Mouse (Mus musculus): ENCODE results near the gene Kat2b. TPM values are rescaled to one million over a fixed set of nuclear protein-coding genes. Genes with fewer than 3 reads are reported as not detected.

Gene Kat2b
- polyA plus RNA-seq, 1 experiment from 2014 or later, result 5.8 TPM

DNA sequence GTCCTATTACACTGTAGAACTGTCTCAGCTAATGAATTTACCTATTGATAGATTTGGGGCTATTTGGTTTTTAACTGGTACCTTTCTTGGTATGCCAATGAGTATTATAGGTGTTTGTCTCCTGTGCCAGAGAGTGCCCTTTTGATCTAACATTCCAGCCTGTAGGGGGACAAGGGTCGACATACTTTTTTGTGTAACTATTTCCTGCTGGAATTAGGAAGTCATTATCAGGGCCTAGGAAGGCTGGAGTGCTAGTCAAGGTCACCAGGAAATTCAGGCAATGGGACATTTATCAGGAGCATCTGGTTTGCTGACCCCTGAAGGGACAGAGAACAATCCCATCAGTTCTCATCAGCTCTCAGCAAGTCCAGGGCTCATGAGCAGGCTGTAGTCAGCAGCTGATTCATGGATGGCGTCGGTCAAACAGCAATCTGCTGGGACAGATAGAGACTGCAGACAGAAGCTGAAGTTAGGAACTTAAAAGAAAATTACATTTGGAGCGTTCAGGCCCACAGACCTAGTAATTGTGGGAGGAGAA is 6.4 kb downstream of the Kat2b start:
- 56% methylated on average over 4 of the region's 4 CpGs for WGBS
- Histone ChIP-seq H3K4me2 (replicated peaks) (no peak overlapping the region), H3K4me1 (peaks cover 23% of the 10 kb centered on the region), H3K9ac (no peak overlapping the region), H3K4me3 (no peak overlapping the region), H3K36me3 (no peaks in the 10 kb centered on the region), H3K27ac (no peak overlapping the region), H3K27me3 (no peaks in the 10 kb centered on the region), H3K9me3 (no peaks in the 10 kb centered on the region)
- ATAC-seq (ENCODE audit: low FRiP score, low read depth), result no peak

DNA sequence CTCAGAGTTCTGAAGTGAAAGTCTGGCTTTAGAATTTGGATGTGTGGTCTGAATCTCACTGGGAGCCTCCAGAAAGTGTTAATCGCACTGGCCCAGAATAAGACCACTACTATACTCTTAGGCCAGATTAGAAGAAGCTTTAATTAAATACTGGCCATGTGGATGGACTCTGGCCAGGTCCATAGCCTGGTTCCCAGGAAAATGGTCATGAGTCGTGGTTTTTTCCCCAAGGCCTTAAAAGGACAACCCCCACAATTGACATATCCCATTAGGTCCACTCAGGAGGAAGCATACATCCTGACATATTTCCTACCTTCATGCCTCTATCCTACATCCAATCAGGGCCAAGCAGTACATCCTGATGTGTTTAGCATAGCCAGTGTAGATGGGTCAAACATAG is 10.5 kb downstream of the Kat2b start:
- Histone ChIP-seq H3K27me3 (no peaks in the 10 kb centered on the region), H3K4me1 (peaks cover 10% of the 10 kb centered on the region), H3K9ac (no peak overlapping the region), H3K4me2 (replicated peaks) (no peak overlapping the region), H3K36me3 (no peaks in the 10 kb centered on the region), H3K9me3 (no peaks in the 10 kb centered on the region), H3K4me3 (no peak overlapping the region), H3K27ac (no peak overlapping the region)
- 70% methylated on average over 2 of the region's 2 CpGs for WGBS
- ATAC-seq (ENCODE audit: low FRiP score, low read depth), result no peak

DNA sequence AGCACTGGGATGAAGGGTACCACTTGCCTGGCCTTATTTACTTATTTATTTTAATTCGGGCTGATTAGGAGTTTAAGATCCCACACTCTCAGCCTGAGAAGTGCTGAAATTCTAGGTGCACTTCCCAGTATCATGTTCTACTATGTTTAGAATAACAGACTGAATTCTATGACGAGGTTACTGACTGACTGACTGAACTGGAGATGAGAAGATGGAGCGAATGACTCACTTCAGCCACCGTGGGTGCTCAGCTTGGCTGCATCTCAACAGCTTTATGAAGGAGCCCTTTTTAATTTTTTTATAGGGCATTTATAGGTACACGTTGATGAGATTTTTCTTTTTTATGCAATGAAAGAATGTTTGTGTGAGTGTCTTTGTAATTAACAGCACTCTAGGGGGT is 11.1 kb downstream of the Kat2b start:
- WGBS, result 66% methylated on average over 5 of the region's 5 CpGs
- peaks cover 12% of the 10 kb centered on the region for H3K4me1 ChIP-seq
- no peak overlapping the region for H3K4me2 ChIP-seq (replicated peaks)
- ATAC-seq (ENCODE audit: low FRiP score, low read depth), result 0 out of 2 replicates have a peak, but pooled peaks have one; percentile 51
- no peaks in the 10 kb centered on the region for H3K27me3 ChIP-seq
- H3K9me3 ChIP-seq, result no peaks in the 10 kb centered on the region
- no peak overlapping the region for H3K4me3 ChIP-seq
- H3K36me3 ChIP-seq, result no peaks in the 10 kb centered on the region
- no peak overlapping the region for H3K9ac ChIP-seq
- no peak overlapping the region for H3K27ac ChIP-seq

DNA sequence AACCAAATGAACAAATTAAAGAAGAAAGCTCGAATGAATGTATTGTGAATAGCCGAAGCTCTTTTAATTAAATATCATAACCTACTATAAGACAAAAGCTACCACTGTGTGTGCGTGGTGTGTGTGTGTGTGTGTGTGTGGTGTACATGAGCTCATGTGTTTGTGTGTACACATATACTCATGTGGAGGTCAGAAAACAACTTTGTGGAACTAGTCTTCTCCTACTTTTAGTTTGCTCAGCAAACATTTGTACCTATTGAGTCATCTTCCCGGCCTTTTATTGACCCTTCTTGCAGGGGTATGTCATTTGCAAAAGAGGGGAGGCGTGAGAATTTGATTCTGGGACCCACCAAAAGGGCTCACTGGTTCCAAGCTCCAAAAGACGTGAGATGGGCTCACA is 11.6 kb downstream of the Kat2b start:
- H3K4me2 ChIP-seq (replicated peaks), result no peak overlapping the region
- H3K9ac ChIP-seq, result no peak overlapping the region
- no peak overlapping the region for H3K4me3 ChIP-seq
- WGBS, result 71% methylated on average over 6 of the region's 6 CpGs
- no peaks in the 10 kb centered on the region for H3K9me3 ChIP-seq
- H3K27me3 ChIP-seq, result no peaks in the 10 kb centered on the region
- no peaks in the 10 kb centered on the region for H3K36me3 ChIP-seq
- no peak for ATAC-seq (ENCODE audit: low FRiP score, low read depth)
- H3K4me1 ChIP-seq, result peaks cover 12% of the 10 kb centered on the region
- no peak overlapping the region for H3K27ac ChIP-seq

DNA sequence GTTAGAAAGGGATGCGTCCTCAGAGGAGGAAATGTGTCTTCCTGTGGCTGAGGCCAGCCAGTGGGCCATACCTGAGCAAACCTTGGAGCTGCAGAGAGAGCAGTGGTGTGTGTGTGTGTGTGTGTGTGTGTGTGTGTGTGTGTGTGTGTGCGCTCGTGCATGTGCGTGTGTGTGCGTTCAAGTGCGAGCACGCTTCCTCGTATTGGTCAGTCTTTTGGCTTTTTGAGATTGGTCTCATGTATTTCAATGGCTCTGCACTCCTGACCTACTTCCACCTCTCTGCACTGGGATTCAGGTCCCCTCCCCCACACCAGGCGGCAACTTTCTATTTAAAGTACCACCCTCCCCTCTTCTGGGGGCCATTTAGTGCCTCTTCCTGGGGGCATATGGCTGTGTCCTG is 12.1 kb downstream of the Kat2b start:
- H3K9ac ChIP-seq, result no peak overlapping the region
- 61% methylated on average over 9 of the region's 9 CpGs for whole genome bisulfite sequencing
- H3K36me3 ChIP-seq, result no peaks in the 10 kb centered on the region
- no peak overlapping the region for H3K4me3 ChIP-seq
- H3K27me3 ChIP-seq, result no peaks in the 10 kb centered on the region
- H3K4me2 ChIP-seq (replicated peaks), result no peak overlapping the region
- no peaks in the 10 kb centered on the region for H3K9me3 ChIP-seq
- H3K4me1 ChIP-seq, result peaks cover 12% of the 10 kb centered on the region
- H3K27ac ChIP-seq, result no peak overlapping the region
- ATAC-seq (ENCODE audit: low FRiP score, low read depth), result no peak

DNA sequence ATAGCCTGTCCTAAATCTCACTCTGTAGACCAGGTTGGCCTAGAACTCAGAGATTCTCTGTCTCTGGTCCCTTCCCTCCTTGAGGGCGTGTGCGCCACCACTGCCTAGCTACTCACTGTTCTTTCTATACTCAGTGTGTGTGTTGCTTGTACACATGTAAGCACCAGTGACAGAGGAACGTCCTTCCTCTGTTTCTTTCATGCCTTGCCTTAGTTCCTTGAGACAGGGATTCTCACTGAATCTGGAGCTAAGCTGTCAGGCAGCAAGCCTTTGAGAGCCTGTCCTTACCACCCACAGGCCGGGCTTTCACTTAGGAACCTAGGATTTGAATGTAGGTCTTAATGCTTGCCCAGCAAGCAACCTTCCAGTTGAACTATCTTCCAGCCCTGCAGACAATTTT is 13.0 kb downstream of the Kat2b start:
- Histone ChIP-seq H3K36me3 (no peaks in the 10 kb centered on the region), H3K4me3 (no peak overlapping the region), H3K27ac (no peak overlapping the region), H3K9me3 (no peaks in the 10 kb centered on the region), H3K4me1 (peaks cover 12% of the 10 kb centered on the region), H3K9ac (no peak overlapping the region), H3K27me3 (no peaks in the 10 kb centered on the region), H3K4me2 (replicated peaks) (no peak overlapping the region)
- no peak for ATAC-seq (ENCODE audit: low FRiP score, low read depth)
- 70% methylated on average over 4 of the region's 4 CpGs for WGBS

DNA sequence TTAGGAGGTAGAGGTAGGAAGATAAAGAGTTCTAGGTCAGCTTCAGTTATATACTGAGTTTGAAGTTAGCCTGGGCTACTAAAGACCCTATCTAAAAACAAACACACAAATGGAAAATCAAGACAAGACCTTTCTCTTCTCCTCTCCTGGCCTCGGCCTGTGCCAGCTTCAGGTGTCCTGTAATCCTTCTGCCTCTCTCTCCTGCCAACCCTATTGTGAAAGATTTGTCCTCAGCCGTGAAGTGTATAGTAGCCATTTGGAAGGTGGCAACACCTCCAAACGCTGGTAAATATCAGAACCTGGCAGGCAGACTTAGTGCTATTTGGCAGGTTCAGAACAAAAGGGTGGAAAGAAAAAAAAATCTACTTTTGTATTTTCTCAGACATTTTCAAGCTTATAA is 13.6 kb downstream of the Kat2b start:
- H3K27me3 ChIP-seq, result no peaks in the 10 kb centered on the region
- ATAC-seq (ENCODE audit: low FRiP score, low read depth), result no peak
- no peaks in the 10 kb centered on the region for H3K9me3 ChIP-seq
- H3K27ac ChIP-seq, result no peak overlapping the region
- peaks cover 12% of the 10 kb centered on the region for H3K4me1 ChIP-seq
- no peak overlapping the region for H3K9ac ChIP-seq
- no peaks in the 10 kb centered on the region for H3K36me3 ChIP-seq
- no peak overlapping the region for H3K4me2 ChIP-seq (replicated peaks)
- 66% methylated on average over 3 of the region's 3 CpGs for WGBS
- H3K4me3 ChIP-seq, result no peak overlapping the region

DNA sequence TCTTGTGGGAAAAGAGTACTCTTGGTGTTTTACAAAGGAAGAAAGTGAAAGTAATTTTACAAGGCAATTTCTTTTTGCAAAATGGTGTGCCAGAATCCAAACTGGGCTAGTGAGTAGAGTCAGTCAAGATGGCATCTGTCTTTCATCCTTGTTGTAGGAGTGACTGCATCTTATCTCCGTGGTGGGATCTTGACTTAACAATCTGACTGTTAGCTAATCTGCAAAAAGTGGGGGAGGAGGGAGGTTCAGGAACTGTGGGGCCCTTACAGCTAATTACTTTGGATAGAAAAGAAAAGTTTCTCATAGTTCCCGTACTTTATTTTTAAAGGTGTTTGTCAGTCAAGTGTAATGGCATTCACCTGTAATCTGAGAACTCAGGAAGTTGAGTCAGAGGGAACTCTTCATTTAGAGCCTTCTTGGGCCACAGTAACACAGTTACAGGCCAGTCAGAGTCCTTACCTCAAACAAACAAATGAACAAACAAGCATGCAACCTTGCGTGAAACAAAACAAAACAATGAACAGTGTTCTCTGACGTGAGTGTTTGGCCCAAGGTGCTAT is 15.4 kb downstream of the Kat2b start:
- Histone ChIP-seq H3K9ac (no peak overlapping the region), H3K27ac (no peak overlapping the region), H3K27me3 (no peaks in the 10 kb centered on the region), H3K9me3 (no peaks in the 10 kb centered on the region), H3K4me3 (no peak overlapping the region), H3K4me1 (peaks cover 17% of the 10 kb centered on the region), H3K36me3 (no peaks in the 10 kb centered on the region), H3K4me2 (replicated peaks) (no peak overlapping the region)
- ATAC-seq (ENCODE audit: low FRiP score, low read depth), result no peak
- 46% methylated on average over 4 of the region's 4 CpGs for WGBS

DNA sequence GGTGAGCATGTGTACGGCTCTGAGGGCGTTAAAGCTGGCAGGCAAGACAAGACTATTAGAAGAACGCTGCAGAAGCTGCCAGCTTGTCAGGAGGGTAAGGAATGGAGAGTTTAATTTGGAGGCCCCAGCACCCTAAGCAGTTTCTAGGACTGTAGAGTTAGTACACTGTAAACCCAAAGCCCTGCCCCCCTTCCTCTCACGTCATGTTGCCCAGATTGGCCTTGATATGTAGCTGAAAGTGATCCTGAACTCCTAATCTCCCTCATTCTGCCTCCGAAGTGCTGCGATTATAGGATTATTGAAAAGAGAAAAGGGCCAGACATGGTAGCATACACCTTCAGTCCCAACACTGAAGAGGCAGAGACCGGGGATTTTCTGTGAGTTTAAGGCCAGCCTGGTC is 16.1 kb downstream of the Kat2b start:
- 86% methylated on average over 7 of the region's 7 CpGs for WGBS
- peaks cover 24% of the 10 kb centered on the region for H3K4me1 ChIP-seq
- H3K36me3 ChIP-seq, result no peaks in the 10 kb centered on the region
- H3K27ac ChIP-seq, result no peak overlapping the region
- no peak for ATAC-seq (ENCODE audit: low FRiP score, low read depth)
- H3K9me3 ChIP-seq, result no peaks in the 10 kb centered on the region
- H3K4me2 ChIP-seq (replicated peaks), result no peak overlapping the region
- H3K27me3 ChIP-seq, result no peaks in the 10 kb centered on the region
- H3K4me3 ChIP-seq, result no peak overlapping the region
- no peak overlapping the region for H3K9ac ChIP-seq

DNA sequence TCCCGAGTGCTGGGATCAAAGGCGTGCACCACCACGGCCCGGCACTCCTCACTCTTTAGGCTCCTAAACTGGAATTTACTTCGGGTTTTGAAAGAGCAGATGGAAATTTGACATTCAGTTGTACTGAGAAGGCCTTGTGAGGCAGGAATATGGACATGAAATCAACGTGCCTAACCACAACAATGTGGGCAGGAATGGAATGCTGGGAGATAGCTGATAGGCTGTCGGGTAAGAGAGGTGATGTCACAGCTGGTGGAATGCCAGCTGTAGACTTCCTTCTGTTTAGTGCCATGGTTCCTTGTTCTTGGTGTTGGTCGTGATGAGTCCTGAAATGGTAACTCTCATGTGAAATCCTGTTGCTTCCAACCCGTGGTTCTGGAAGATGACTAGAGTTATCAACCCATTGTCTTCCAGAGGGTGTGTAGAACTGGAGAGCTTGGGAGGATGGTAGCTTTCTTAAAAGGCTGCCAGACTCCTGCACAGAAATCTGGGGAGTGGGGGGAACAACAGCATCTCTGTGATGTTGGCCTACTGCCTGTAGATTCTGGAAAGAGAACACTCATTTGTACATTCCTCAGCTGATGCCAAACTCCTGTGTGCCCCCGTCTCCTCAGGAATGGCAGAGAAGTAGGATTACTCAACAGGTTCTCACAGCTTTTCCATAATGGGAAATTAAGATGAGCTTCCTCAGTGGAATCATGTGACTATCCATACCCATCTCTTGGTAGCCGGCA is 17.4 kb downstream of the Kat2b start:
- Histone ChIP-seq H3K36me3 (no peaks in the 10 kb centered on the region), H3K4me1 (peaks cover 21% of the 10 kb centered on the region), H3K27ac (no peak overlapping the region), H3K4me2 (replicated peaks) (no peak overlapping the region), H3K9ac (no peak overlapping the region), H3K27me3 (no peaks in the 10 kb centered on the region), H3K9me3 (no peaks in the 10 kb centered on the region), H3K4me3 (no peak overlapping the region)
- 85% methylated on average over 11 of the region's 11 CpGs for WGBS
- no peak for ATAC-seq (ENCODE audit: low FRiP score, low read depth)

DNA sequence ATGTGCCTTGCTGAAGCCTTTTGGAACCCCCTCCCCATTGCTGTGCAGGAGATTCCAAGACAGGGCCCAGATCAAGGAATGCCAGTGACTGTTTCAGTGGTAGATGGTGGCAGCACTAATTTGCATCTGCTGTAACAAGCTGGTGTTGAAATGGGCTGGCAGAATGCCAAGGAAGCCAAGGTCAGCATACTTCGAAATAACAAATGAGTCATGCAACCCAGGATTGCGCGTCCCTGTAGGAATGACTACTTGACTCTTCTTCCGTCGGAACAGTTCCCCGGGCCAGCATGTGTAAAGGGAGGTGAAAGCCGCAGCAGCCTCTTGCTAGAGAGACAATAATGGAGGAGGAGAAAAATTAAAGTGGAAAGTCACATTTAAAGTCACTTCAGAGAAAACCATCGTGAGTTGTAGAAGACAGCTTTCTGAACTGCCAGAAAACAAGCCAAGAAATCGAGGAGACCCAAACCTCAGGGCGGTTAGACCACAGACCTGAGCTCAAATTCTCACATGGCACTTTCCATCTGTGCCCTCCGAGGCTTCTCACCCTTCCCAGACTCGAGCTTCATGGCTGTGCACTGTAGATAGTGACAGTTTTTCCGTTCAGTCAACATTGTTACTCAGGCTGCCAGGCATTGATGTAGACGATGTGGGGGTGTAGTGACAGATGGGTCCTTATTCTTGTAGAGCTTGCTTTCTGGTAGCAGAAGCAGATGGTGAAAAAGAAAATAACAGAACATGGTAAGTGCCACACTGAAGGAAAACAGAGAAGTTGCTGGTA is 20.6 kb downstream of the Kat2b start:
- Histone ChIP-seq H3K4me1 (peaks cover 17% of the 10 kb centered on the region), H3K4me3 (no peak overlapping the region), H3K36me3 (no peaks in the 10 kb centered on the region), H3K27me3 (no peaks in the 10 kb centered on the region), H3K4me2 (replicated peaks) (no peak overlapping the region), H3K9me3 (no peaks in the 10 kb centered on the region), H3K27ac (no peak overlapping the region), H3K9ac (no peak overlapping the region)
- WGBS, result 62% methylated on average over 14 of the region's 14 CpGs
- 0 out of 2 replicates have a peak, but pooled peaks have one; percentile 24 for ATAC-seq (ENCODE audit: low FRiP score, low read depth)

DNA sequence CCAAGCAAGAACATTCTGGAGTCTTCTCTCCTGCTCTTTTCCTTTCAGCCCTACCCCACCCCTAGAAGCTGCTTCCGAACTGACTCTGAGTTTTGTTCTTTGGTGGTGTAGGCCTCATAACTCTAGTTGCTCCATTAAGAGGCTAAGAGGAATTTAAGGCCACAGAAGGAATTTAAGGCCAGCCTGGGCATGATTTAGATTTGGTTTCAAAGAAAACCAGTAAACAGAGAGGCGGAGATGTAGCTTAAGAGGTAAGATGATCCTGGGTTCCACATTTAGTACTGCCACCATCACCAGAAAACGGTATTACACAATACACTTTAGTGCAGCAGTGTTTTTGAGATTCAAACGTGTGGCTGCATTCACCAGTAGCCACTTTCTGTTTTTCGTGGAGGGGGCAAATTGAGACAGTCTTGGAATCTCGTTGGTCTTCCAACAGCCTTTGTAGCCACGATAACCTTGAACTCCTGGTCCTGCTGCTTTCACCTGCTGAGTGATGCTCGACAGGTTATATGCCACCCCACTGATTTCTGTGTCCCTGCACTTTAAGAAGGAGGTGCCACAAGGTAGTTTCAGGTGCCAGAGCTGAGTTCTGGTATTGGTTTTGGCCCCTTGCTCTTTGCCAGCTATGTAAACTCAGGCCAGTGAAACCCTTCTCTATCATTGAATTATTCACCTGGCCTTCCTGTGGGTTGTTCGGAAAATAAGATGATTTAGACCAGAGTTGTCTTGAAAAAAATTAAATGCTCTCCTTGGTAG is 21.6 kb downstream of the Kat2b start:
- 72% methylated on average over 9 of the region's 9 CpGs for WGBS
- no peaks in the 10 kb centered on the region for H3K36me3 ChIP-seq
- H3K4me3 ChIP-seq, result no peak overlapping the region
- H3K4me1 ChIP-seq, result peaks cover 17% of the 10 kb centered on the region
- no peaks in the 10 kb centered on the region for H3K9me3 ChIP-seq
- no peak overlapping the region for H3K4me2 ChIP-seq (replicated peaks)
- H3K27ac ChIP-seq, result no peak overlapping the region
- H3K27me3 ChIP-seq, result no peaks in the 10 kb centered on the region
- H3K9ac ChIP-seq, result no peak overlapping the region
- ATAC-seq (ENCODE audit: low FRiP score, low read depth), result no peak

Data from limb, embryonic 13.5 days (tissue).